Mouse (Mus musculus): ENCODE results near the gene Erc2. TPM values are rescaled to one million over a fixed set of nuclear protein-coding genes. Genes with fewer than 3 reads are reported as not detected.

Gene Erc2
- polyA plus RNA-seq, 1 experiment from 2014 or later = 83.8 TPM

DNA sequence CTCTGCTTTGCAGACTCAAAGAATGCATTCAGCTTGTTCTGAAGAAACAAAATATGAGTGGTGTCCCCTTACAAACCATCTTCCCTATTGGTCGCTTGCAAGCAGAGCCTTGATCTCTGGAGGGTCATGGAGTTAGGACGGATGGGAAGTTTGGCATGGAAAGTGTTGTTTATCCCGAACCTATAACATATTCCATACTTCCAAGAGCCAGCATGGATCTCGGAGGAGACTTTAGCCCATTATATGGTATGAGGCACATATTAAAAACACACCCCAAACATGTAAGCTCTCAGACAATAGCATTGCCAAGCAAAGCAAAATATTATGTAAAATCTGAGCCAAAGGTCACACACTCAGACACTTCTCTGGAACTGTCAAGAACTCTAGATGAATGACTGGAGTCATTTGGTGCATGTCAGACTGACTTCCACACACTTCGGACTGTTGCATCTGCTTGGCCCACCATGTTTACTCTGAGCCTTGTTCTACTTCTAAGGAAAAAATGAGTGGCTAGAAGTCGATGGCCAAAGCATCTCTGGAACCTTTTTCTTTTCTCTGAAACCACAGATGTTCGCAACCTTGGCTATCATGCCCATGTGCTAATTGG lies 809.6 kb downstream of the Erc2 start:
- Histone ChIP-seq H3K4me1 (replicated peaks; ENCODE audit: control insufficient read depth, insufficient read depth, low read length) (no peaks in the 10 kb centered on the region), H3K9ac (no peak overlapping the region), H3K27me3 (ENCODE audit: control insufficient read depth, insufficient read depth, low read length) (no peaks in the 10 kb centered on the region; the same call in 1 of the 2 replicates), H3K4me2 (replicated peaks) (no peak overlapping the region), H3K4me3 (replicated peaks; ENCODE audit: low read length) (no peak overlapping the region), H3K36me3 (replicated peaks; ENCODE audit: control insufficient read depth, insufficient read depth) (no peaks in the 10 kb centered on the region), H3K27ac (no peak overlapping the region), H3K9me3 (ENCODE audit: control insufficient read depth, low read length) (no peaks in the 10 kb centered on the region)
- 91% methylated on average over 7 of the region's 7 CpGs for WGBS
- ATAC-seq (ENCODE audit: low FRiP score) (no peak), DNase-seq (ENCODE audit: low spot score) (no peak)

DNA sequence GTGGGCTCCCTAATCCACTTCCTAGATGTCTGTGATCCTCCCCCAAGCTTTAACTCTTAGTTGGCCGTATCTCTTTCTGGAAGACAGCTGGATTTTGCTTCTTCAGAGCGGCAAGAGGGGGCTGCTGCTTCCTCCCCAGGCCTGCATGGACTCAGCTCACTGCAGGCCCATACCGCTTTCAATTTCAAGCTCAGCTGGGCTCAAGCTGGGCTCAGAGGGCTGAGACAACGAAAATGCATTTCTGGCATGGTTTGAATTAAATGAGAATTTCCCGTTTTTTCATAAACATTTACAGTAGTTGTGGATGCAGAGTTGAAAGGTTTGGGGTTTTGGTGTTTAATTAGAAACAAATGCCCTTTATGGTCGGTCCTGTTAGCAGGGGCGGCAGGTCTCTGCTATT lies 812.8 kb downstream of the Erc2 start:
- ATAC-seq (ENCODE audit: low FRiP score) = no peak
- no peak overlapping the region for H3K9ac ChIP-seq
- DNase-seq (ENCODE audit: low spot score) = no peak
- no peak overlapping the region for H3K27ac ChIP-seq
- no peaks in the 10 kb centered on the region for H3K9me3 ChIP-seq (ENCODE audit: control insufficient read depth, low read length)
- H3K36me3 ChIP-seq (replicated peaks; ENCODE audit: control insufficient read depth, insufficient read depth) = no peaks in the 10 kb centered on the region
- no peak overlapping the region for H3K4me2 ChIP-seq (replicated peaks)
- WGBS = 70% methylated on average over 7 of the region's 7 CpGs
- no peaks in the 10 kb centered on the region for H3K4me1 ChIP-seq (replicated peaks; ENCODE audit: control insufficient read depth, insufficient read depth, low read length)
- H3K27me3 ChIP-seq (ENCODE audit: control insufficient read depth, insufficient read depth, low read length) = no peaks in the 10 kb centered on the region
- no peak overlapping the region for H3K4me3 ChIP-seq (replicated peaks; ENCODE audit: low read length)

DNA sequence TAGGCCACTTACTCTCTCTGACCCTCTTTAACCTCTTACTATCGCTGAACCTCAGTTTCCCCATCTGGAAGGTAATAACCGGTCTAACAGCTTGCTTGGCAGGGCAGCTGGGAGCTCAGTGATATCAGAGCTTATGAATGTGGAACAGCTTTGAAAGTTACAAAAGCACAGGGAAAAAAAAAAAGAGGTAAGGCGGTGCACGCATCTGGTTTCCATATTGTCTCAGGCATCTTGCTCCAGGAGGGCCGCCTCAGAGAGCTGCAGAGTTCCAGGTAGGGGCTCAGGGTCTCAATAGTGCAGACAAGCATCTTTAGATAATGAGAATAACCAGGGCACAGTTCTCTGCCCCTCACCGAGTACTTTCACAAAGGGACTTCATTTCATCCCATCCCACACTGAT lies 816.9 kb downstream of the Erc2 start:
- no peak for ATAC-seq (ENCODE audit: low FRiP score)
- Histone ChIP-seq H3K27me3 (ENCODE audit: control insufficient read depth, insufficient read depth, low read length) (peaks cover 7% of the 10 kb centered on the region; the same call in 1 of the 2 replicates), H3K4me3 (replicated peaks; ENCODE audit: low read length) (no peak overlapping the region), H3K9ac (no peak overlapping the region), H3K36me3 (replicated peaks; ENCODE audit: control insufficient read depth, insufficient read depth) (no peaks in the 10 kb centered on the region), H3K27ac (no peak overlapping the region), H3K9me3 (ENCODE audit: control insufficient read depth, low read length) (no peaks in the 10 kb centered on the region), H3K4me1 (replicated peaks; ENCODE audit: control insufficient read depth, insufficient read depth, low read length) (0 out of 2 replicates have a peak, but pooled peaks cover 8% of the 10 kb centered on the region), H3K4me2 (replicated peaks) (no peak overlapping the region)
- WGBS = 82% methylated on average over 6 of the region's 6 CpGs
- DNase-seq (ENCODE audit: low spot score) = no peak

GRCm38 (mm10) chr14:28441240-28441967 lies 819.2 kb downstream of the Erc2 start:
- H3K9ac ChIP-seq = no peak overlapping the region
- 0 out of 2 replicates have a peak, but pooled peaks cover 8% of the 10 kb centered on the region for H3K4me1 ChIP-seq (replicated peaks; ENCODE audit: control insufficient read depth, insufficient read depth, low read length)
- peaks cover 12% of the 10 kb centered on the region; the same call in 1 of the 2 replicates for H3K27me3 ChIP-seq (ENCODE audit: control insufficient read depth, insufficient read depth, low read length)
- no peak for DNase-seq (ENCODE audit: low spot score)
- H3K4me2 ChIP-seq (replicated peaks) = no peak overlapping the region
- 23% methylated on average over 14 of the region's 14 CpGs for WGBS
- no peak overlapping the region for H3K4me3 ChIP-seq (replicated peaks; ENCODE audit: low read length)
- no peaks in the 10 kb centered on the region for H3K36me3 ChIP-seq (replicated peaks; ENCODE audit: control insufficient read depth, insufficient read depth)
- no peaks in the 10 kb centered on the region for H3K9me3 ChIP-seq (ENCODE audit: control insufficient read depth, low read length)
- H3K27ac ChIP-seq = peak overlapping the region; percentile 7; the same call in 1 of the 2 replicates
- ATAC-seq (ENCODE audit: low FRiP score) = no peak

DNA sequence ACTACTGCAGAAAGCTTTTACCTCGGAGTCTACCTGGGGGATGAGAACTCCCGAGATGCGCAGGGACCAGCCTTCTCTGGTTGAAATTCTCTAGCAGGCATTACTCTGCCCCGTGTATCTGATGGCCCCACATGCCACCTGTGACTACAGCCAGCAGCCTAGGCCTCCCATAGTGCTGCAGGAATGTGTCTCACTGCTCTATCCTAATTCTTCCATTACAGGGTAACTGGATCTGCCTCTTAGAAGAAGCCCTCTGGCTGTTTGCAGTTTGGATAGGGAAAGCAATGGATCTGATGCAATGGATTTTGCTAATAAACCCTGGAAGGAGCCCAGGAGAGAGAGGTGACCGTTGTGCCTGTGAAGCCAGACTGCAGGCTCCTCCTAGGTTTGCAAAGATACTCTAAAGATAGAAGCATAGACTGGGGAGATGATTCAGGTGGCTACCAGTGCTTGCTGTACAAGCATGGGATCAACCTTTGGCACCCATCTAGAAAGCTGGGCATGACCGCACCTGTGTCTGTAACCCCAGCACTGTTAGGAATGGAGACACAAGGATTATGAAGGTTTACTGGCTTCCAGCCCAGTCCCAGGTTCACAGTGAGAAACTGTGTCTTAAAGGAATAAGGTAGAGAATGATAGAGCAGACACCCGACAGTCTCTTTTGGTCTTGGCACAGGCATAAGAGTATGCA lies 821.2 kb downstream of the Erc2 start:
- Histone ChIP-seq H3K4me3 (replicated peaks; ENCODE audit: low read length) (no peak overlapping the region), H3K4me1 (replicated peaks; ENCODE audit: control insufficient read depth, insufficient read depth, low read length) (0 out of 2 replicates have a peak, but pooled peaks cover 9% of the 10 kb centered on the region), H3K9ac (no peak overlapping the region), H3K27ac (no peak overlapping the region), H3K27me3 (ENCODE audit: control insufficient read depth, insufficient read depth, low read length) (peaks cover 25% of the 10 kb centered on the region), H3K4me2 (replicated peaks) (no peak overlapping the region), H3K9me3 (ENCODE audit: control insufficient read depth, low read length) (no peaks in the 10 kb centered on the region), H3K36me3 (replicated peaks; ENCODE audit: control insufficient read depth, insufficient read depth) (no peaks in the 10 kb centered on the region)
- ATAC-seq (ENCODE audit: low FRiP score) = no peak
- DNase-seq (ENCODE audit: low spot score) = no peak
- 83% methylated on average over 7 of the region's 7 CpGs for WGBS

DNA sequence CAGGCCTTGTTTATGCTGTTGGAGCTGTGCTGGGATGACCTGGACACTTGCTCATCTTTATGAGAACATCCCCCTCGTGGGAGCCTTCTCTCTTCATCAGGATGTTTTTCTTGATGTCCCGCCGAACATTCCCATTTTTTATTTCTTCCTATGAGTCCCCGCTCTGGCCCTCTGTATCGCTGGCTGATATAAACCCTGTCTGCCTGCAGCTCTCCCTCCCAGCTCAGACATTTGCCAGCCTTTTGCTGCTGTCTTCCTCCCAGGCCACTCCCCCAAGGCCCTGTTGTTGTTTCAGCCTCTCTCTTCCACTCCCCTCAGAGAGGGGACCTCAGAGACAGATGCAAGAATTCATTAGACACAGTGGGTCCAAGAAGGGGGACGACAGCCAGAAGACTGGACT lies 823.5 kb downstream of the Erc2 start:
- Histone ChIP-seq H3K9ac (no peak overlapping the region), H3K4me2 (replicated peaks) (no peak overlapping the region), H3K36me3 (replicated peaks; ENCODE audit: control insufficient read depth, insufficient read depth) (no peaks in the 10 kb centered on the region), H3K4me1 (replicated peaks; ENCODE audit: control insufficient read depth, insufficient read depth, low read length) (peaks cover 16% of the 10 kb centered on the region; the same call in 1 of the 2 replicates), H3K4me3 (replicated peaks; ENCODE audit: low read length) (no peak overlapping the region), H3K27me3 (ENCODE audit: control insufficient read depth, insufficient read depth, low read length) (peaks cover 25% of the 10 kb centered on the region), H3K27ac (no peak overlapping the region), H3K9me3 (ENCODE audit: control insufficient read depth, low read length) (no peaks in the 10 kb centered on the region)
- WGBS = 83% methylated on average over 6 of the region's 6 CpGs
- ATAC-seq (ENCODE audit: low FRiP score) (no peak), DNase-seq (ENCODE audit: low spot score) (no peak)

DNA sequence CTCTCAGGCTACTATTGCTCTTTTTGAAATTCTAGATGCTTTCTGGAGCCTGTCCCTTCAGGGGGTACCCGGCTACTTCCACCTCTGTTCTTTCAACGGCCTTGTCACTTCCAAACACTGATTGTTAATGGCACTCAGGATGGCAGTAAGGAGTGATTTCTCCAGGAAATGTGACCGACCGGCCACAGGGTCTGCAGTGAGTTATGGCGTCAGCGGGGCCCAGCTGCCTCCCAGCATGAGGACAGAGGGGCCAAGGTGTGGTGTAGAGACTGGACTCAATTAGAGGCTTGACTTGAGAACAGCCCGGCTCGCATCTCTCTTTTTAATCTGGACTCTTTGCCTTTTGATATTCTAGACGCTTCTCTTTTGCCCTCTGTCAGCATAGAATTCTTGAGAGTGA lies 829.5 kb downstream of the Erc2 start:
- H3K36me3 ChIP-seq (replicated peaks; ENCODE audit: control insufficient read depth, insufficient read depth) = no peaks in the 10 kb centered on the region
- no peak for ATAC-seq (ENCODE audit: low FRiP score)
- no peak overlapping the region for H3K4me3 ChIP-seq (replicated peaks; ENCODE audit: low read length)
- WGBS = 51% methylated on average over 9 of the region's 9 CpGs
- H3K4me1 ChIP-seq (replicated peaks; ENCODE audit: control insufficient read depth, insufficient read depth, low read length) = peaks cover 20% of the 10 kb centered on the region; the same call in 1 of the 2 replicates
- H3K27me3 ChIP-seq (ENCODE audit: control insufficient read depth, insufficient read depth, low read length) = peaks cover 28% of the 10 kb centered on the region
- no peak for DNase-seq (ENCODE audit: low spot score)
- H3K9me3 ChIP-seq (ENCODE audit: control insufficient read depth, low read length) = no peaks in the 10 kb centered on the region
- H3K27ac ChIP-seq = no peak overlapping the region
- no peak overlapping the region for H3K4me2 ChIP-seq (replicated peaks)
- no peak overlapping the region for H3K9ac ChIP-seq

GRCm38 (mm10) chr14:28456372-28457076 lies 834.3 kb downstream of the Erc2 start:
- 80% methylated on average over 7 of the region's 7 CpGs for WGBS
- DNase-seq (ENCODE audit: low spot score) (no peak), ATAC-seq (ENCODE audit: low FRiP score) (no peak)

DNA sequence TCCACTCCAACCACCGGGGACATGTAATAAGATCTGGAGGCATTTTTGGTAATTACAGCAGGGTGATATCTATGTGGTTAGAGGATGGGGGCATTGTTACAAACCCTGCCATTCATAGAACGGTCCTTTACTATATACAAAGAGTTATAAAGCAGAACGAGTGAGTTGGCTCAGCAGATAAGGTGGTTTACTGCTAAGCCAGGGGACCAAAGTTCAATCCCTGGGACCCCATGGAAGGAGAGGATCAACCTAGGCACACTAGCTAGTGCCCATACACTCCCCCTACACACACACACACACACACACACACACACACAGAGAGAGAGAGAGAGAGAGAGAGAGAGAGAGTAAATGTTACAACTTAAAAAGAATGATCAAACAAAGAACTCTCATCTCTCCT lies 835.2 kb downstream of the Erc2 start:
- no peaks in the 10 kb centered on the region for H3K4me1 ChIP-seq (replicated peaks; ENCODE audit: control insufficient read depth, insufficient read depth, low read length)
- no peaks in the 10 kb centered on the region for H3K36me3 ChIP-seq (replicated peaks; ENCODE audit: control insufficient read depth, insufficient read depth)
- no peak for ATAC-seq (ENCODE audit: low FRiP score)

More at GRCm38 (mm10) chr14:28456372-28457076, 834.3 kb downstream of the Erc2 start:
- H3K27ac ChIP-seq = no peak overlapping the region
- no peaks in the 10 kb centered on the region for H3K36me3 ChIP-seq (replicated peaks; ENCODE audit: control insufficient read depth, insufficient read depth)
- peaks cover 19% of the 10 kb centered on the region for H3K27me3 ChIP-seq (ENCODE audit: control insufficient read depth, insufficient read depth, low read length)
- H3K4me2 ChIP-seq (replicated peaks) = no peak overlapping the region
- H3K9me3 ChIP-seq (ENCODE audit: control insufficient read depth, low read length) = no peaks in the 10 kb centered on the region
- H3K4me1 ChIP-seq (replicated peaks; ENCODE audit: control insufficient read depth, insufficient read depth, low read length) = 0 out of 2 replicates have a peak, but pooled peaks cover 3% of the 10 kb centered on the region
- no peak overlapping the region for H3K9ac ChIP-seq
- no peak overlapping the region for H3K4me3 ChIP-seq (replicated peaks; ENCODE audit: low read length)

More for the DNA sequence above, 835.2 kb downstream of the Erc2 start:
- Histone ChIP-seq H3K4me3 (replicated peaks; ENCODE audit: low read length) (no peak overlapping the region), H3K27ac (no peak overlapping the region), H3K27me3 (ENCODE audit: control insufficient read depth, insufficient read depth, low read length) (peaks cover 15% of the 10 kb centered on the region), H3K9ac (no peak overlapping the region), H3K9me3 (ENCODE audit: control insufficient read depth, low read length) (no peaks in the 10 kb centered on the region), H3K4me2 (replicated peaks) (no peak overlapping the region)
- 86% methylated on average over 3 of the region's 3 CpGs for WGBS
- no peak for DNase-seq (ENCODE audit: low spot score)
